Mouse (Mus musculus): ENCODE results near the gene Smurf2.

- TF ChIP-seq POLR2A (IDR thresholded peaks at IDR 0.05; ENCODE audit: low read depth, low read length) (no peak), CTCF (conservative IDR thresholded peaks at IDR 0.05; ENCODE audit: insufficient read depth, insufficient read length, low read depth, low read length) (no peak)
Observed at GRCm38 (mm10) chr11:106815761-106816160, 104.8 kb downstream of the Smurf2 start.
